Mouse (Mus musculus) kidney, postnatal 36 days (tissue): ENCODE measurements around the gene Lrrc8b.

Experiments
- DNase-seq, 2 experiments: peaks; one replicate each; pipeline ENCODE4 v3.0.0; 2021 to 2022; ENCODE audit warnings: mixed read lengths in 2 of 2

Lrrc8b gene

GRCm38 (mm10) chr5:105484891-105485290 is 69.3 kb downstream of the Lrrc8b start:
- DNase-seq: no peak

- no peak for DNase-seq
Measured at GRCm38 (mm10) chr5:105490211-105490610, 74.6 kb downstream of the Lrrc8b start.

GRCm38 (mm10) chr5:105491389-105491788 is 75.8 kb downstream of the Lrrc8b start:
- no peak for DNase-seq

- DNase-seq: peak; percentile 54 to 61
Measured at GRCm38 (mm10) chr5:105492367-105493246, 77.0 kb downstream of the Lrrc8b start.

- DNase-seq: no peak
Measured at GRCm38 (mm10) chr5:105493377-105493776, 77.8 kb downstream of the Lrrc8b start.

GRCm38 (mm10) chr5:105494246-105494917 is 78.8 kb downstream of the Lrrc8b start:
- DNase-seq: no peak

GRCm38 (mm10) chr5:105494918-105495901 is 79.6 kb downstream of the Lrrc8b start:
- peak; percentile 78 to 88 for DNase-seq

GRCm38 (mm10) chr5:105496133-105496532 is 80.6 kb downstream of the Lrrc8b start:
- no peak for DNase-seq

GRCm38 (mm10) chr5:105496586-105496985 is 81.0 kb downstream of the Lrrc8b start:
- DNase-seq: no peak

- DNase-seq: no peak
Measured at GRCm38 (mm10) chr5:105498429-105499000, 82.9 kb downstream of the Lrrc8b start.

- DNase-seq: no peak
Measured at GRCm38 (mm10) chr5:105499396-105499795, 83.8 kb downstream of the Lrrc8b start.

GRCm38 (mm10) chr5:105500132-105501121 is 84.9 kb downstream of the Lrrc8b start:
- DNase-seq: peak in 1 of 2 experiments; percentile 25

- DNase-seq: no peak
Measured at GRCm38 (mm10) chr5:105501136-105501535, 85.6 kb downstream of the Lrrc8b start.

GRCm38 (mm10) chr5:105508813-105509212 is 93.2 kb downstream of the Lrrc8b start:
- no peak for DNase-seq

GRCm38 (mm10) chr5:105512297-105512696 is 96.7 kb downstream of the Lrrc8b start:
- DNase-seq: no peak

GRCm38 (mm10) chr5:105515532-105515931 is 100.0 kb downstream of the Lrrc8b start:
- no peak for DNase-seq

- no peak for DNase-seq
Measured at GRCm38 (mm10) chr5:105516290-105516689, 100.7 kb downstream of the Lrrc8b start.

- no peak for DNase-seq
Measured at GRCm38 (mm10) chr5:105517992-105518625, 102.5 kb downstream of the Lrrc8b start.

- peak in 1 of 2 experiments; percentile 30 for DNase-seq
Measured at GRCm38 (mm10) chr5:105518626-105519095, 103.1 kb downstream of the Lrrc8b start.
